Mouse (Mus musculus): ENCODE results near the gene Syne1.

- TF ChIP-seq CTCF (IDR thresholded peaks at IDR 0.05; ENCODE audit: insufficient read depth, low read depth, low read length) (no peak), POLR2A (IDR thresholded peaks at IDR 0.05; ENCODE audit: insufficient read depth, low read depth, low read length) (no peak)
These were observed 482.5 kb downstream of the Syne1 start, which contains the start of gene Gm10097 for GRCm38 (mm10) chr10:5068676-5069265.
